25 mouse cellular contexts compared by ENCODE assay signal in the genomic region with DNA sequence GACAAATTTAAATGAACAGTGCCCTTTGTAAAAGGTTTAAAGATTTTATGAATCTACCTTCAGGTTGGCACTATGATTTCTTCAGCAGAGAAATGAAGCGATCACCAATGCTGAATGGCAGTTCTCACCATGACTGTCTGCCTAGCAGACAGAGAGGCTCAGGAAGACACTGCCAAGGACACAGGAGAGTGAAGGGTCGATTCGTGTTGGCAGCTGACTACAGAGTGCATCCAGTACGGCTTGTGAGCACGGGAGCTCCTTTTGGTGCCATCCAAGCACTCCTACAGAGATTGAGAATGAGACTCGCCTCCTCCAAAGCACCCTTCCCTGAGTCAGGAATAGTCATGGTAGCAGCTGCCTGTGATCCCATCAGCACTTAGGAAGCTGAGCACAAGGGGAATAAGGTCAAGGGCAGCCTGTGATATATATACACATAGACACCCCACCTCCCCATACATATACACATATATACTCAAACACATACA.
DNase-seq lines count a peak whose midpoint lies in the region; ATAC-seq and TF ChIP-seq lines count a peak whose summit lies in the region.
"Had no signal": no experiment of that assay in that cellular context is flagged by ENCODE, and none has a peak within 500 bp of the region (broad histone marks: within the 10 kb centered on the region; RNA-seq: fewer than 3 reads in every experiment).

No protein-coding gene starts in this region.

- no peak overlapping the region for H3K4me3 ChIP-seq in hindbrain, postnatal 0 days (ENCODE audit: low read length)
- no peak overlapping the region for H3K4me3 ChIP-seq in hindbrain, embryonic 14.5 days (replicated peaks; ENCODE audit: low read length)
- H3K4me3 ChIP-seq in midbrain, embryonic 11.5 days (ENCODE audit: low read depth, low read length), result no peak overlapping the region
- H3K4me3 ChIP-seq in midbrain, embryonic 16.5 days (ENCODE audit: low read depth, low read length), result no peak overlapping the region
- H3K4me3 ChIP-seq: embryonic facial prominence, embryonic 12.5 days; embryonic facial prominence, embryonic 15.5 days; heart, embryonic 12.5 days; heart, embryonic 15.5 days; hindbrain, embryonic 10.5 days; hindbrain, embryonic 13.5 days had no signal

- WGBS in hindbrain, postnatal 0 days, result 65% methylated on average over 6 of the region's 6 CpGs
- 89% methylated on average over 6 of the region's 6 CpGs for WGBS in hindbrain, embryonic 14.5 days
- WGBS in midbrain, embryonic 11.5 days, result 84% methylated on average over 6 of the region's 6 CpGs
- WGBS in midbrain, embryonic 16.5 days, result 79% methylated on average over 6 of the region's 6 CpGs

- TF ChIP-seq CTCF in hindbrain, postnatal 0 days (IDR thresholded peaks at IDR 0.05; ENCODE audit: low read depth), result no peak

- no peak for ATAC-seq in hindbrain, postnatal 0 days
- ATAC-seq in hindbrain, embryonic 14.5 days (ENCODE audit: low FRiP score), result no peak
- no peak for ATAC-seq in midbrain, embryonic 11.5 days (ENCODE audit: low FRiP score)
- ATAC-seq in midbrain, embryonic 16.5 days, result no peak
- ATAC-seq: activated CD4-positive, CD25-positive, alpha-beta regulatory T cell, adult 4 months; forebrain, embryonic 14.5 days; forebrain, postnatal 0 days had no signal

- DNase-seq in cerebellum, postnatal 10 days, result peak; percentile 59 to 76
- no peak for DNase-seq in cerebellum, adult 11-12 months
- DNase-seq in hindbrain, postnatal 0 days (ENCODE audit: low spot score), result peak; percentile 31
- DNase-seq in hindbrain, embryonic 14.5 days (ENCODE audit: low spot score), result no peak
- peak; percentile 14 for DNase-seq in midbrain, embryonic 11.5 days (ENCODE audit: low spot score, missing footprints)
- peak; percentile 60 for DNase-seq in brain, adult 2 months (ENCODE audit: low read depth, low spot score)
- no peak for DNase-seq in gastrocnemius, postnatal 4 days (ENCODE audit: low spot score in 2 of 2)
- DNase-seq: adrenal gland, adult 8-10 months; adrenal gland, postnatal 25 days; cerebellum, adult 8-10 months; cerebellum, postnatal 25 days; forebrain, postnatal 0 days; gastrocnemius, postnatal 14 days; heart, adult 18-20 months; heart, postnatal 10 days; heart, postnatal 36 days had no signal

- no peaks in the 10 kb centered on the region for H3K36me3 ChIP-seq in hindbrain, postnatal 0 days (ENCODE audit: insufficient read depth, low read length)
- no peaks in the 10 kb centered on the region for H3K36me3 ChIP-seq in hindbrain, embryonic 14.5 days (replicated peaks; ENCODE audit: control insufficient read depth, insufficient read depth)
- H3K36me3 ChIP-seq in midbrain, embryonic 11.5 days (ENCODE audit: control insufficient read depth, insufficient read depth, low read length), result no peaks in the 10 kb centered on the region
- no peaks in the 10 kb centered on the region for H3K36me3 ChIP-seq in midbrain, embryonic 16.5 days (ENCODE audit: control insufficient read depth, insufficient read depth, low read length)
- H3K36me3 ChIP-seq: embryonic facial prominence, embryonic 12.5 days; embryonic facial prominence, embryonic 15.5 days; heart, embryonic 12.5 days; heart, embryonic 15.5 days; hindbrain, embryonic 10.5 days had no signal

- H3K4me1 ChIP-seq in hindbrain, postnatal 0 days (ENCODE audit: insufficient read depth, low read length), result no peaks in the 10 kb centered on the region
- peaks cover 3% of the 10 kb centered on the region; the same call in 1 of the 2 replicates for H3K4me1 ChIP-seq in hindbrain, embryonic 14.5 days (replicated peaks; ENCODE audit: control insufficient read depth, insufficient read depth, low read length)
- no peaks in the 10 kb centered on the region for H3K4me1 ChIP-seq in midbrain, embryonic 11.5 days (ENCODE audit: control insufficient read depth, insufficient read depth, low read length)
- H3K4me1 ChIP-seq in midbrain, embryonic 16.5 days (ENCODE audit: control insufficient read depth, insufficient read depth, low read length), result no peaks in the 10 kb centered on the region
- H3K4me1 ChIP-seq: embryonic facial prominence, embryonic 12.5 days; embryonic facial prominence, embryonic 15.5 days; heart, embryonic 12.5 days; heart, embryonic 15.5 days; hindbrain, embryonic 10.5 days; hindbrain, embryonic 13.5 days had no signal

- H3K27ac ChIP-seq in hindbrain, postnatal 0 days, result no peak overlapping the region
- no peak overlapping the region for H3K27ac ChIP-seq in hindbrain, embryonic 14.5 days
- H3K27ac ChIP-seq in midbrain, embryonic 11.5 days (ENCODE audit: low read depth, low read length), result no peak overlapping the region
- H3K27ac ChIP-seq in midbrain, embryonic 16.5 days (ENCODE audit: low read length), result no peak overlapping the region
- H3K27ac ChIP-seq: embryonic facial prominence, embryonic 12.5 days; embryonic facial prominence, embryonic 15.5 days; heart, embryonic 15.5 days; hindbrain, embryonic 10.5 days; hindbrain, embryonic 13.5 days had no signal

- no peak overlapping the region for H3K4me2 ChIP-seq in hindbrain, postnatal 0 days (ENCODE audit: low read depth, low read length)
- no peak overlapping the region for H3K4me2 ChIP-seq in hindbrain, embryonic 14.5 days (replicated peaks)
- no peak overlapping the region for H3K4me2 ChIP-seq in midbrain, embryonic 11.5 days
- H3K4me2 ChIP-seq in midbrain, embryonic 16.5 days (ENCODE audit: low read length), result no peak overlapping the region
- H3K4me2 ChIP-seq: embryonic facial prominence, embryonic 12.5 days; embryonic facial prominence, embryonic 15.5 days; heart, embryonic 12.5 days; heart, embryonic 15.5 days; hindbrain, embryonic 13.5 days had no signal

- H3K9ac ChIP-seq in hindbrain, postnatal 0 days (replicated peaks; ENCODE audit: low read length), result no peak overlapping the region
- H3K9ac ChIP-seq in hindbrain, embryonic 14.5 days, result no peak overlapping the region
- no peak overlapping the region for H3K9ac ChIP-seq in midbrain, embryonic 11.5 days (ENCODE audit: low read length)
- no peak overlapping the region for H3K9ac ChIP-seq in midbrain, embryonic 16.5 days (ENCODE audit: low read depth, low read length)
- H3K9ac ChIP-seq: embryonic facial prominence, embryonic 12.5 days; embryonic facial prominence, embryonic 15.5 days; forebrain, postnatal 0 days; heart, embryonic 12.5 days; heart, embryonic 15.5 days; hindbrain, embryonic 13.5 days had no signal

- H3K27me3 ChIP-seq in hindbrain, postnatal 0 days (ENCODE audit: insufficient read depth, low read length), result no peaks in the 10 kb centered on the region
- H3K27me3 ChIP-seq in hindbrain, embryonic 14.5 days (ENCODE audit: control insufficient read depth, insufficient read depth, low read length), result no peaks in the 10 kb centered on the region
- no peaks in the 10 kb centered on the region for H3K27me3 ChIP-seq in midbrain, embryonic 11.5 days (ENCODE audit: control insufficient read depth, insufficient read depth, low read length)
- H3K27me3 ChIP-seq in midbrain, embryonic 16.5 days (ENCODE audit: control insufficient read depth, insufficient read depth, low read depth, low read length), result no peaks in the 10 kb centered on the region
- H3K27me3 ChIP-seq: embryonic facial prominence, embryonic 12.5 days; embryonic facial prominence, embryonic 15.5 days; heart, embryonic 12.5 days; heart, embryonic 15.5 days; hindbrain, embryonic 13.5 days had no signal

- no peaks in the 10 kb centered on the region for H3K9me3 ChIP-seq in hindbrain, postnatal 0 days (ENCODE audit: low read length)
- no peaks in the 10 kb centered on the region for H3K9me3 ChIP-seq in hindbrain, embryonic 14.5 days (ENCODE audit: control insufficient read depth, low read length)
- no peaks in the 10 kb centered on the region for H3K9me3 ChIP-seq in midbrain, embryonic 11.5 days (ENCODE audit: control insufficient read depth, low read length)
- no peaks in the 10 kb centered on the region; the same call in 1 of the 2 replicates for H3K9me3 ChIP-seq in midbrain, embryonic 16.5 days (replicated peaks; ENCODE audit: control insufficient read depth, low read length, poor library complexity, severe bottlenecking)
- H3K9me3 ChIP-seq: embryonic facial prominence, embryonic 12.5 days; embryonic facial prominence, embryonic 15.5 days; heart, embryonic 15.5 days; hindbrain, embryonic 10.5 days; hindbrain, embryonic 13.5 days had no signal

Comparison
In these comparisons a context has a peak if more than half of its experiments do, and no peak if none do; other contexts are left out.
1. DNase-seq: peak in cerebellum, postnatal 10 days (2 of 2), hindbrain, postnatal 0 days (single experiment), midbrain, embryonic 11.5 days (single experiment) and brain, adult 2 months (single experiment); none in cerebellum, adult 11-12 months (single experiment), hindbrain, embryonic 14.5 days (single experiment) and gastrocnemius, postnatal 4 days (0 of 2).